Mouse (Mus musculus) ovary, postnatal 10 days (tissue): ENCODE measurements around the gene Arid1b.

Experiments
- DNase-seq: peaks from one replicate; pipeline ENCODE4 v3.0.0; 2022; ENCODE audit warnings: low spot score

Gene Arid1b

GRCm38 (mm10) chr17:5248957-5249656 is 255.0 kb downstream of the Arid1b start:
- no peak for DNase-seq

- DNase-seq, result no peak
Measured at GRCm38 (mm10) chr17:5249681-5250180, 255.6 kb downstream of the Arid1b start.

- peak; percentile 42 for DNase-seq
Measured at GRCm38 (mm10) chr17:5252436-5252835, 258.3 kb downstream of the Arid1b start.

GRCm38 (mm10) chr17:5254717-5255617 is 260.8 kb downstream of the Arid1b start:
- no peak for DNase-seq

- DNase-seq, result no peak
Measured at GRCm38 (mm10) chr17:5255618-5255933, 261.4 kb downstream of the Arid1b start.

GRCm38 (mm10) chr17:5258978-5259377 is 264.8 kb downstream of the Arid1b start:
- DNase-seq, result no peak

GRCm38 (mm10) chr17:5261131-5261651 is 267.1 kb downstream of the Arid1b start:
- DNase-seq, result no peak

GRCm38 (mm10) chr17:5261874-5262605 is 267.9 kb downstream of the Arid1b start:
- no peak for DNase-seq

- no peak for DNase-seq
Measured at GRCm38 (mm10) chr17:5262788-5263187, 268.7 kb downstream of the Arid1b start.

GRCm38 (mm10) chr17:5264783-5265182 is 270.7 kb downstream of the Arid1b start:
- no peak for DNase-seq

- no peak for DNase-seq
Measured at GRCm38 (mm10) chr17:5265615-5266014, 271.5 kb downstream of the Arid1b start.

GRCm38 (mm10) chr17:5267747-5268146 is 273.6 kb downstream of the Arid1b start:
- DNase-seq, result no peak

- no peak for DNase-seq
Measured at GRCm38 (mm10) chr17:5269302-5269701, 275.2 kb downstream of the Arid1b start.

GRCm38 (mm10) chr17:5269774-5270173 is 275.6 kb downstream of the Arid1b start:
- no peak for DNase-seq

GRCm38 (mm10) chr17:5270823-5271222 is 276.7 kb downstream of the Arid1b start:
- DNase-seq, result no peak

GRCm38 (mm10) chr17:5273118-5273517 is 279.0 kb downstream of the Arid1b start:
- no peak for DNase-seq

- no peak for DNase-seq
Measured at GRCm38 (mm10) chr17:5273685-5274084, 279.6 kb downstream of the Arid1b start.

GRCm38 (mm10) chr17:5274429-5274828 is 280.3 kb downstream of the Arid1b start:
- no peak for DNase-seq

GRCm38 (mm10) chr17:5275749-5276148 is 281.6 kb downstream of the Arid1b start:
- no peak for DNase-seq

GRCm38 (mm10) chr17:5277137-5277871 is 283.2 kb downstream of the Arid1b start:
- no peak for DNase-seq

GRCm38 (mm10) chr17:5280499-5281053 is 286.4 kb downstream of the Arid1b start:
- no peak for DNase-seq
